Mouse (Mus musculus) spleen, postnatal 14 days (tissue): ENCODE measurements around the gene Gm26920.
"Not testable (repeated sequence)": the region's sequence is repeated elsewhere in the genome, so short reads cannot be mapped to it uniquely, and the experiment has no call there.

Source experiments
- DNase-seq, 2 experiments: peaks; one replicate each; pipeline ENCODE4 v3.0.0; 2021 to 2022; ENCODE audit warnings: low spot score in 2 of 2

The Gm26920 gene

DNA sequence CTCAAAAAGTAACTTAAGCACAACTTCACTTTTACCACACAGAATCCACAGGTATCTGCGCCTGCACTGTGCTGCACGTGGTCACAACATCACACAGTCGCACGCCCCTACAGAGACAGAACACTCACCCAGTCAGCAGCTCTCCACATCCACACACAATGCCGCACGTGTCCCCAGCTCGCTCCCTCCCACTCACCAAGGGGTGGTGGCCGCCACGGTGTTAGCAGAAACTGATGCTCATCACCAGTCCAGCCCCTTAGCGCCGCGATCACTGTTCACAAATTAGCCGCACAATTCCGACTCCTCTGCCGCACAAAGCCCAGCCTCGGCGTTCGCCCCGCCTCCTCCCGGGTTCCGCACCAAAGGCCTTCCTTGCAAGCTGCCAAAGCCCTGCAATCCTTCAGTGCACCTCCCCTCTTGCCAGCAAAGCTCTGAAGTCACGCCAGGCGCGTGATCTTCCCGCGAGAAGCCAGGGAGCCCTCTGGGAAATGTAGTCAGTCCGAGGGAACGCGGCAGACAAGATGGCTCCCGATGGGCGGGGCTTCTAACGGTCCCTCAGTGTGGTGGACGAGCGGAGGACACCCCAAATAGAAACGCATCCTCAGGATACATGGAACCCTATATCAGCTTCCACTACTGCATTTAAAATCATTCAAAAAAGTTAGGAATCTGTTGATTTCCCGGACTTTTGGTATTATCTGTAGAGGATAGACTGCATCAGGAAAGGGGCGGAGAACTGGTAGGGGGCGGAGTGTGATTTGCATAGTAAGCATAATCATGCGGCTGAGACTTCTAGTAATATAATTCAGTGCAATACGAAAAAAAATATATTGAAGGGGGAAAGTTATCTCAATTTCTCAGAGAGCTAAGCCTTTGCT, at the start of gene Gm26920, which contains the start of gene Zfp566:
Gene Gm26920, minus strand, starts transcription at position 319 of the 878 bp plus-strand sequence.
Gene Zfp566, minus strand, starts transcription at position 436 of the 878 bp plus-strand sequence.
- DNase-seq = peak; percentile 85 to 89

DNA sequence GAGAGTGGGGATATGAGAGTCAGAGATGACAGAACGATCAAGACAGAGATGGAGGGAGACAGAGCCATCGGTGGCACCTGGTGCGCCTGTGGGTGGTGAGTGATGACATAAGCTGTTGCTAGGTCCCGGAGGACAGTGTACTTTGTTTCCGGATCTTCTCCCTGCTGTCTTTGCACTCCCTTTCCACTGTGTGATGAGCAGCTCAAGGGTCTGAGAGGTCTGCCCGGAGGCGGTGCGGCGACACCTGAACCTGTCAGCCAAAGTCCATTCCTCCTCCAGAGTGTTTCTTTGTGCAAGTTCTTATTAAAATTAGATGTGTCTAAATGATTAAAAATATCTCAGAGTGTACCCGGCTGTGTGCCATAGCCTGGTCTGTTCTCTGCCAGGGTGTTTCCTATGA, 46.6 kb upstream of the Gm26920 start:
- DNase-seq = no peak

DNA sequence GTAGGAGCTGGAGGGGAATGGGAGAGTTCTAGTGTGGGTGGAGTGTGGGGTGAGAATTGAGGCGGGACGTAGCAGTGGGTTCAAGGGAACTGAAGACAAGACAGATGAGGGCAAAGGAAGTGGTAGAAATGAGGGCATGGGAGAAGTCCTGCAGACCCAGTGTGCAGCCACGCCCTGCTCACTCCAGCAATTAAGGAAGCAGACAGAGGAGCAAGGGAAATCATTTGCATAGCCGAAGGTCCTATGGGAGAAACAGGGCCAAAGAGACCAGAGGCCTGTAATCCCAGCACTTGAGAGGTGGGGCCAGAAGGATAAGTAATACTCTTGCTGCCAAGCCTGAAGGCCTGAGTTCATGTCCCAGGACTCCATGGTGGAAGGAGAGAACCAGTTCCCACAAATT, 42.2 kb upstream of the Gm26920 start:
- DNase-seq = no peak

DNA sequence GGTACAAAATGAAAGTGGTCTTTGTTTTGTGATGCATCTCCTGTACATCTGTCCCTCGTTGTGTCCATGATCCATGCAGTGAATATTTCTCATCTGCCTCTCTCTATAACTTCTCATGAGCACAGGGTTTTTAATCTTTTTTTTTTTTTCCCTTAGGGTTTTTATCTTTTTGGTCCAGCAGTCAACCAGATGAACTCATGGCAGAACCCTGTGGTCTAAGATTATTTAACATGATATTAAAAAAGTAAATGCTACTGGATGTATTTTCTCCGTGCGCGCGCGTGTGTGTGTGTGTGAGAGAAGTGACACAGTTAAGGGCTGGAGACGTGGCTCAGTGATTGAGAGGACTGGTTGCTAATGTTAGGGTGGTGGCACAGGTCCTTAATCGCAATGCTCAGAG, 39.7 kb upstream of the Gm26920 start:
- no peak for DNase-seq

DNA sequence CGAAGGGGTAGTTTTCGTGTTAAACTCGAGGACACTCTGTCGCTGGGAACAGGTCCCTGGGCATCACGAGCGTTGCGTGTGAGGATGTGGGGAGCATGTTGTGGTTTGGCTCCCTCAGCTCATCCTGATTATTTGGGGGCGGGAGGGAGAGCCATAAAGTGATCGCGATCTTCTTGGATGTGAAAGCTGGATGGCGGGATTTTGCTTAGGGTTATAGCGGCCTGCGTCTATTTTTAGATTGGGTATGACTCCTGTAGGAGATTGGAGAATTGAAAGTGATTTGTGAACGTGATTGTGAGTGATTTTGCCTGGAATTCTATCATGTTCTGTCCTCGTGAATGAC, 31.9 kb upstream of the Gm26920 start:
- DNase-seq = no peak

DNA sequence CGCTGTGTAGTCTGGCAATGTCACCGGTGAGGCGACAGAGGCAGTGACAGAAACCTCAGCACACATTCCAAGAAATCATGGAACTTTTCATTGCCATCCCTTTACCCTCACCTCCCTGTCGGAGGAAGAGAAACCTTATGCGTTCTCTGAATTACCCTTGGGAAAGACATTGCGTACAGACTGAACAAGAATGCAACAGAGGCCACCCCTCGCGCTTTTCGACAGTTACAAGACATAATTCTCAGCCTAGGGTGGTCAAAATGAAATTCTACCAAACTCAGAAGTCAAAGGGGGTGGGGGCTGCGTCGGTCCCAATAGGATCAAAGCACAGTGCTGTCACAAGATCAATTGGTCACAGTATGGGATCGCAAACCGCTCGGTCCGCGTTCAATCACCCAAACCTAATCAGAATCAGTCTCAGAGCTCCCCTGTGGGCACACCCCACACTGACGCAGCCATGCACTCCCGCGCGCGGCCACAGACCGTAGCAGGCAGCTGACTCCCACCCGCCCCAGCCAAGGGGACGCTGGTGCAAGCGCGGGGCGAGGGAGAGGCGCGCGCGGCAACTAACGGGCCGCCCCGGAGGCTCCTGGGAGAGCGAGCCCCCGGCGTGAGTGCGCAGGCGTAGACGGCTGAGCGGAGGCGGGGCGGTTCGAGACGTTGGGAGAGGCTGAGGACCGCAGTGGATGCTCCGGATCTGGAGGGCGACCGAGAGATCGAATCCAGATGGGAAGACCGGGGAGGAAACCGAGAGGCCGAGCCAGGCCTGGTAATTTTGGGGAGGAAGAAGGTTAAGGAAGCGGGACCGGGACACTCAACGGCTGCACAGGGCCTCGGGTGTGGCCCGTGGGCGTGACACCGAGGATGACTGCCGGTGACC, 31.3 kb upstream of the Gm26920 start, which contains the start of gene Zfp382:
Gene Zfp382, plus strand, starts transcription at position 635 of the 880 bp plus-strand sequence.
- peak; percentile 77 for DNase-seq

DNA sequence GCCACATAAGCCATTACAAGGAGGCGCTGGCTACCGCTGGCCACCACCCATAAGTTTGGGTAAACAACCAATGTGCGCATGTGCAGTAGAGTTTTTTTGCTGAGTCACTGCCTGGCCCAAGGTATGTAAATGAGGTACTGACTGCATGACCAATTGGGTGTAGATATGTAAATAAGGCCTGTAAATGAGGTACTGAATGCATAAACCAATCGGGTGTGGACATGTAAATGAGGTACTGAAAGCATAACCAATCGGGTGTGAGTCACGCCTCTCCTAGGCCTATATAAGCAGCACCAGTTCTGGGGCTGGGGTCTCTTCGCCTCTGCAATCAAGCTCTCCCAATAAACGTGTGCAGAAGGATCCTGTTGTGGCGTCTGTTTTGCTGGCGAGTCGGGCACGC, 27.7 kb upstream of the Gm26920 start:
- DNase-seq = not testable (repeated sequence)

DNA sequence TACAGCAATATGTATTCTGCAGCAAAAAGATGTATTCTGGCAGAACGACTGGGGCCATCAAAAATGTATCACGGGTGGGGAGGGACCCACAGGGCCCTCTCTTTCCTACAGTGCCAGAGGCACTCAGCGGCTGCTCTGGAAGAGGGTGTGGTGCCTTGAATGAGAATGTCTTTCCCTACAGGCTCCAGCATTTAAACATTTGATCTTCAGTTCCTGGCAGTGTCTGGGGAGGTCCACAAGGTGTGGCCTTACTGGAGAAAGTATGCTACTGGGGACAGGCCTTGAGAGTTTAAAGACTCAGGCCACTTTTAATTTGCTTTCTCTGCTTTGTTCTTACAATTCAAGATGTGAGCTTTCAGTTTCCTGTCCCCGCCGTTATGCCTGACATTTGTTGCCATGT, 25.9 kb upstream of the Gm26920 start:
- no peak for DNase-seq

DNA sequence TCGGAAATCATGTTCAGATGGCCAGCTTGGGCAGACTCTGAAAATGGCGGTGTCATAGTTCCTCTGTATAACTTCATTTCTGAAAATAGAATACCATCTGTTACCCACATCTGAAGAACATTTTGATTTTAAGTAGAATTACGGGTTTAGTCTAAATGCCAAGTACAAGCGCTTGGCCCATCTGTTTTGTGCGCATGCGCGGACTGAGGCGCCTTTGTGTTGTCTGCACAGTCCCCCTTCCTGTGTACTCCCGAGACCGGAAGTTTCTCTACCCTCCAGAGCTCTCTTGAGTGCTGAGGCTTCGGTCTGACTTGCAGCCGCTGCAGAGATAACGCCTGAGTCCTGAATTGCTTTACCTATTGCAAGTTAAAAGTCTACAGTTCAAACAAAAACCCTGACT, 9.1 kb upstream of the Gm26920 start:
- DNase-seq = peak; percentile 20 to 21

DNA sequence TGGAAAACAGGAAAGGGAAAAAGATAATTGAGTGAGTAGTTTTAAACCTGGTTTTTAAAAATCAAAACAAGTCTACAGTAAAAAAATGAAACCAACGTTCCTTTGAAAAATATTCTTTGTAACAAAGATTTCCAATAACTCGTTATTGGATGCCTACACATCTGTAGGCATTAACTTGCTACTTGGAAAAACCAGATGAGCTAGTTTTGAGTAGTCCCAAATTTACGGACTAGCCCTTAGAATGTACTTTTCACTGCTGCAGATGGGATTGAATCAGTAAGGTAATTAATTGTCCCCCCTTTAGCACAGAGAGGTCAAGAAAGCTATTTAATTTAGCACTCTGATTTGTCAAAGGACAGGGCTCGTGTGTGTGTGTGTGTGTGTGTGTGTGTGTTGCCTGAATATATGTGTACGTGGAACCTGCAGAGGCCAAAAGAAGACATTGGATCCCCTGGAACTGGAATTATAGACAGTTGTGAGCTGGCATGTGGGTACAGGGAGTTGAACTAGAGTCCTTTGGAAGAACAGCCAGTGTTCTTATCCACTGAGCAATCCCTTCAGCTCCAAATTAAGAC, 5.4 kb upstream of the Gm26920 start:
- DNase-seq = no peak

DNA sequence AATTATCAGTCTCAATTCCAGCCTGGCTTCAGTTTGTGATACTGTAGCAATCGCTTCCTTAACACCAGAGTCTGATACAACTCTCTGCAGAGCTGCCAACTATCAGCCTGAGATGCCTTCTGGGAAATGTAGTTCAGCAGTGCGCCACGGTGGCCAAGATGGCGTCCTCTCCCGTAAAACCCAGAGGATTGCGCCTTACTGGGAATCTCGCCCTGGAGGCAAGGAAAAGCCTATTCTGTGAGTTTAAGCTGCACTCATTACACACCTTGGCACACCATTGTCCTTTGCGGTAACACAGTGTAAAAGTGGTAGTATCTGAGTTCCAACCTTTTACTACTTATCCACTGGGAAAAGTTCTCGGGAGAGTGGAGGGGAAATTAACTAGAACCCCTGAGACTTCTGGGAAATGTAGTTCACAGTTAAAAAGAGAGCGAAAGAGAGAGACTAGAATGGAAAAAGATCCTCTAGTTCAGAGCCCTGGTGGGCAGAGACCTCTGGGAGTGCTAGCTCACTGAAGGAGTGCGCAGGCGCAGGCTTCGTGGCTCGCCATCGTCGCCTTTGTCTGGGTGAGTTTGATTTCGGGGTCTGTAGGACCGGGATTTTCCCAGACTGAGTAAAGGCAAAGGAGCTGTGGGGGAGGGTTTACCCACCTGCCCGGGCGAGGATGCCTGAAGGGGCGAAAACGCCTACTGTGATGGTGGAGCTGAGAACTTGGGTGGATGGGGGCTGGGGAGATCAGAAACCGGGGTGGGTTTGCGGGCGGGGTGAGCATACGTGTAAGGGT, 4.6 kb upstream of the Gm26920 start, which contains the start of gene Zfp260:
Gene Zfp260, plus strand, starts transcription at position 132 of the 784 bp plus-strand sequence.
- peak; percentile 69 to 72 for DNase-seq

DNA sequence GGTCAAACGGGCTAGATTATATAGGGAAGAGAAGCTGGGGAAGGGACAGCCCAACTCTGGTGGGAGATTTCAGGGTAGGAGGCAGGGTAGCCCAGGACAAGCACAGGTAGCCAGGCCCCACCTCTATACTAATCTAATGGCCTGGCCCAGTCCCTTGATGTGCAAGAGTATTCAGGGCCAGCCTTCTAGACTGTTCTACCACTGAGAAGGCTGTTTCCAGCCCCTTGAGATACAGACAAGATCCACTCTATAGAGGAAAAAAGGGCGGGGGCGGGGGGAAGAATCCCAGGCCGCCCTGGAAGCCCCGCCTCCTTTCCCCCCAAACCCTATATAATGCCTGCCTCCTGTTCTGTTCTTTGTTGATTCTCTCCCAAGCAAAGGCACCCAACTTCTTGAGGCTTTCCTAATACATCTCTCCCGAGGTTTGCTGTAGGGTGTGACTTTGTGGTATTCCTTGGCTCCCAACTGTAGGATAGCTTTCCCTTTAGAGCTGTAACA, 3.8 kb upstream of the Gm26920 start:
- no peak for DNase-seq

DNA sequence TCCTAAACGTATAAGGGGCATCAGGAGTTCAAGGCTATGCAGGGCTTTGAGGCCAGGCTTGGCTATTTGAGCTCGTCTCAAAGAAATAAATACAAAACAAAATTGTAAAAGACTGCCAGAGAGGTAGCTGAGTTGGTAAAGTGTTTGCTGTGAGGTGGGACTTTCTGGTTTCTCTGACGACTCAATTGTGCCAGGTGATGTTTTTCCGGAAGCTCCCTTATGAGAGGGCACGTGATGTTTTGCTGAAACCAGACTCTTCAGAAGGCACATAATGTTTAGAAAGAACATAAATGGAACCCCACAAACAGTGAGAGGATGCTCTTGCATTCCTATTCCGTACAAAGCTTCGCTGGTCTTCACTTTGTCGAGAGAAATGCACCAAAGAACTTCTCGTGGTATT, 2.5 kb upstream of the Gm26920 start:
- DNase-seq = no peak

DNA sequence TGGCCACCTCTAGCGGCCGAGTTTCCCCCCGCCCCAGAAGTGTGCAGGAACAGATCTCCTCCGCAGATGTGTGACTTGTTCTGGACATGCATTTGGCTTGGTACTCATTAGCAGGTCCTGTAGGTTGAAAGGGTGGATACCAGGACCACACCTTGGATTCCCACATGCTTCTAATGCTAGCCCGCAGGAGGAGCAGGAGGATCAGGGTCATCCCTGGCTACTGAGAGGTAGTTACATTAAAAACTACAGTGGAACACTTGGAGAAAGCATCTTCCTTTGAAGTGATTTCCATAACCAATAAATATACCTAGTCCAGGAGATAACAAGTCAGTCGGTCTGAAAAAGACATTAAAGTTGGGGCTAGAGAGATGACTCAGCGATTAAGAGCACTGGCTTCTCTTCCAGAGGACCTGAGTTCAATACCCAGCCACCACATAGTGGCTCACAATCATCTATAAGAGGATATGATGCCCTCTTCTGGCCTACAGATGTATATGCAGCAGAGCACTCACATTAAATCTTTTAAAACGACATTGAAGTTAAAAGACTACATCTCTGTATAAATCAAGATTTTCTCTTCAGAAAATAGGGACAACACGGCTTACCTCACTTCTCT, 868 bp upstream of the Gm26920 start:
- DNase-seq = no peak

DNA sequence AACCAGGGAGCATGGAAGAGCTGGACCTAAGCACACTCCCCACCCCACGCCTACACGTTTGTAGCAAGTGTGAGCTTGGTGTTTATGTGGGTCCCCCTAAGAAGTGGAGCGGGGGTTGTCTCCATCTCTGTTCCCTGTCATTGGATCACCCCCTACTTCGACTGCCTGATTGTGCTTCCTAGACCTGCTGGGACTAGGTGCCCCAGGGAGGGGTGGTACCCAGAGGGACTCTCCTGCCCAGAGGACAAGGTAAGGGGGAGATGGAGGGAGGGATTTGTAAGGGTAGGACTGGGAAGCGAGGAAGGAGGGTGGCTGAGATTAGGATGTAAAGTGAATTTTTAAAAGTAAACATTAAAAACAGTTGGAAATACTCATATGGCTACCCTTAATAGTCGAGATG, 805 bp downstream of the Gm26920 start:
- DNase-seq = no peak

DNA sequence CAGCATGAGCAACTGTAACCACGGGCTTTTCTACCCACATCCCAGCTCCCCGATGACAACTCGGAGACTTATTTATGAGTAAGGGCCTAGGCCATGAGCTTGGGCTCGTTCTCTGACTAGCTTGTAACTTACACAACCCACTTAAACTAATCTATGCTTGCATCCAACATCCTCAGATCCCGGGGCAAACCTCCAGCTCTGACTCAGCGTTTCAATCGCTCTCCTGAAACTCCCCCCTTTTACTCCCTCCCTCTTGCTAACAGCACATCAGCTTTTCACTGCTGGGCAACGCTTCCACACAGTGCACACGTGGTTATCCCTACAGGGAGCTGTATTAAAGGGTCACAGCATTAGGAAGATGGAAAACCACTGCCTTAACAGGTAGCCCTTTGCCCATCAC, 3.7 kb downstream of the Gm26920 start:
- DNase-seq = no peak

DNA sequence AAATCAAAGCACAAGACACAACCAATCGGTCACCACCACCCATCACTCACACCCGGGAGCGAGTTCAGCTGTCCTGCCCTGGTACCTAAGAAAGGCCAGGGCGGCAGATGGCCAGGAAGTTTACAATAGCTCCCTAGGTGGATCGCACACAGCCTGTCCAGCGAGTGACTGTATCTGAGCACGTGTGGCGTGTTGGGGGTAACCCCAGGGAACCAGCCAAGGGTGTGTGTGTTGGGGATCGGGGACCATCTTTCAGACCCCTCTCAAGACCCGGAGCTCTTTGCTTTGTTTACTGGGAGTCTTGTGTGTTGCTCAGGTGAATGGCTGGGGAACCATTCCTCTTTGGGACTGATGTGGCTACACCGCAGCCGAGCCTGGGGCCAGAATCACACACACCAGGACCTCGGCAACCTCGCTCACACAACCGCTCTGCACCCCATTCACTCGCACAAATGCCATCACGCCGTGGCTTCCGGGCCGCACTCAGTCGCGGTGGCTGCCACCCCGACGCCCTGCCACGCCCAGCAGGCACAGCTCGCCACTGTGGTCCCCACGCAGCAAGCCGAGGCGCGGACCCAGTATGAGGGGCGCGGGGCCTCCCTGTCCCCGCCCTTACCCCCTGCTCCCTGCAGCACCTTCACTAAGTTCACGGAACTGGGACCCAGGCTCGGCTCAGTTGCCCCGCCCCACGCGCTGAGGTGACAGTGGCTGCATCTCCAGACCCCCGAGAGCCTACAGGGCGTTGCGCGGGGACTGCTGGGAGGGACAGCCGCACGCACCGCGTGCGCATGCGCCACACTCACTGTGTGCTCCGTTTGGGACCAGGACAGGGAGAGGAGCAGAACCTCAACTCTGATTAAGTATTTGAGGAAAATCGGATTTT, 17.8 kb downstream of the Gm26920 start, which contains the start of gene Zfp82:
Gene Zfp82, minus strand, starts transcription at position 755 of the 883 bp plus-strand sequence.
- peak; percentile 65 to 69 for DNase-seq

DNA sequence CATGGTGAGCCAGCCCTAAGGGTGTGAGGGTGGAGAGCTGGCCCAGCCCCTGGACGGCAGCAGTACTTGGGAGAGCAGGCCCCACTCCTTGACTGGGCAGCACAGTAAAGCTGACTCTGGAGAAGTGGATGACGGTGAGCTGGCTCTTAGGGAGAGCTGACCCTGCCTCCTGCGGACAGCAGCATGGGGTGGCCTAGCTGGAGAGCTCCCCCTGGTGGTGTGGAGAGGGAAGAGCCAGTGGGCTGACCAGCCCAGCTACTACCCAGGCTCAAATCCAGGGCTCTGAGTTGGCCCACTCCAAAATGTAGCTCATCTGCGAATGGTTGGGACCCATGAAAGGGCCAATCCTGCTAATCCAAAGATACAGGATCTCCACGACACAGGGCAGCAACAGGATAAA, 25.6 kb downstream of the Gm26920 start:
- no peak for DNase-seq

DNA sequence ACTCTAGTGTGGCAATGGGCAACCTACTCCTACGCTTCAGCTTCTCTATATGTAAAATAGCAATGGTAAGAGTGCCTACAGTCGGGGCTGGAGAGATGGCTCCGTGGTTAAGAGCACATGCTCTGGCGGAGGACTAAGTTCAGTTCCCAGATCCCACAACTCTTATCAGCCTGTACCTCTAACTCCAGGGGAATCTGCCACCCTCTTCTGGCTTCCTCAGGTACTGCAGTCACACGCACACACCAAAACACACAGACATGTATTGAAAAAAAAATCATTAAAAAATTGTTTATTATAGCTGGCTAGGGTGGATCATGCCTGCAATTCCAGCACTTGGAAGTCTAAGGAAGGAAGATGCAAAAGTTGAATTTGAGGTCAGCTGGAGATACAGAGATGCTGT, 27.7 kb downstream of the Gm26920 start:
- DNase-seq = peak in 1 of 2 experiments; percentile 29

DNA sequence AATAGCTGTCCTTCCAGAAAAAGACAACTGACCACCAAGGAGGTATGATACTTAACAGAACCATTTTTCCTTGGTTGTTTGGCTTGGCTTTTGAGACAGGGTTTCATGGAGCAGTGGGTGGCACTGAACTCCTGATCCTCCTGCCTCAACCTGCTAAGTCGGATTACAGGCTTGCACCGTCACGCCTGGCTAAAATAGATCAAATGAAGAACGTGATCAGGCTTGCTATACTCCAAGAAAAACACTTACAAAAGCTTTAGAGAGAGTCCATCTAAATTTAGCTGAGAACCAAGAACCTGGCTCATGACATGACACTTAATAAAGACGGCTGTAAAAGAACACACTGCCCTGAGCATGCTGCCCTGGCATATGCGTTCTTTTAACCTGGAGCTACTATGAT, 29.9 kb downstream of the Gm26920 start:
- DNase-seq = no peak
